Mouse (Mus musculus) R1 (cell line): Measurements from ENCODE around the gene Dmc1.

Source experiments
- DNase-seq: peaks from one replicate; pipeline ENCODE4 v3.0.0-alpha.2; 2018; ENCODE audit warnings: low read depth, low spot score

The Dmc1 gene

GRCm38 (mm10) chr15:79562417-79562816 lies 42.5 kb downstream of the Dmc1 start:
- no peak for DNase-seq

DNA sequence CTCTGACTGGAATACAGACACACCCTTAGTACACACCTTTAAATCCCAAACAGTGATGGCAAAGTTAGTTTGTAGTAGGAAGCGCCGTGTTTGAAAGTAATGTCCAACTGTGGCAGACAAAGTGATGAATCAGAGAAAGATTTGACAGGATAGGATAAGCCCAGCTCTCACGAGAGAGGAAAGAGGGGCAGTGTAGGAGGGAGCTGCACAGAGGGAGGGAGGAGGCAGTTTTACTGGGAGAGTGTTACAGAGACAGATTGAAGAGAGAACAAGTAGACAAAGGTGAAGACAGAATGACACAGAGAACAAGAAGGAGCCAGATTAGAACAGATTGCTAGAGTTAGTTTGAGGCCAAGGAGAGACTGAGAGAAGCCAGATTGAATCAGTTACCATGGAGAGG lies 45.3 kb downstream of the Dmc1 start:
- DNase-seq, result no peak

DNA sequence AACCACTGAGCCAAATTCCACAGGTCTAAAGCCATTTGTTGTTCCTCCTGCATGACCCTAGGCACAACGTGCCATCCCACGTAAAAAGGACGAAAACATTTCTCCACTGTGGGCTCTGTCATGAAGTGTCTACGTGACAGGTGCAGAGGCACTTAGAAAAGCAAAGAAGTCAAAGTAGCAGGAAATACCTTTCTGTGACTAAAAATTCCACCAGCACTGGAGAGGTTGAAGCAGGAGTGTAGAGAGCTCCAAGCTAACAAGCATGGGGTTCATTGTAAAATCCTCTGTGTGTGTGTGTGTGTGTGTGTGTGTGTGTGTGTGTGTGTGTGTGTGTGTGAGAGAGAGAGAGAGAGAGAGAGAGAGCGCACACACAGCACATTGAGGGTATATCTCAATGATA lies 52.3 kb downstream of the Dmc1 start:
- no peak for DNase-seq

DNA sequence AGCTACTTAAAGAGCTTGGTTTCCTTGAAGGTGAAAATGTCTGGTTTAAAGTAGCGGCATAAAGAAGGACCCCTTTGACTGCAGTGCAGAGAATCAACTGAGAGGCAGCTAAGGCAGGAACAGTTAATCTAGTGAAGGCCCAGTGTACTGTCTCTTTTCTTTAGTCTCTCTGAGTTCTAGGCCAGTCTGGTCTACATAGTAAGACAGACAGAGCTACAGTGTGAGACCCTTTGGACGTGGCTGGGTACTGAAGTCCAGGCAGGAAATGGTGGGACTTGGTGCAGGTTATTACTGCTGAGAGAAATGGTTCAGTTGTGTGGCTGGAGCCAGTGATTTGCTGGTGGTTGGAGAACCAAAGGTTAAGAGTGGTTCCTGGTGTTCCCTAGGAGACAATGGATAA lies 56.7 kb downstream of the Dmc1 start:
- no peak for DNase-seq

DNA sequence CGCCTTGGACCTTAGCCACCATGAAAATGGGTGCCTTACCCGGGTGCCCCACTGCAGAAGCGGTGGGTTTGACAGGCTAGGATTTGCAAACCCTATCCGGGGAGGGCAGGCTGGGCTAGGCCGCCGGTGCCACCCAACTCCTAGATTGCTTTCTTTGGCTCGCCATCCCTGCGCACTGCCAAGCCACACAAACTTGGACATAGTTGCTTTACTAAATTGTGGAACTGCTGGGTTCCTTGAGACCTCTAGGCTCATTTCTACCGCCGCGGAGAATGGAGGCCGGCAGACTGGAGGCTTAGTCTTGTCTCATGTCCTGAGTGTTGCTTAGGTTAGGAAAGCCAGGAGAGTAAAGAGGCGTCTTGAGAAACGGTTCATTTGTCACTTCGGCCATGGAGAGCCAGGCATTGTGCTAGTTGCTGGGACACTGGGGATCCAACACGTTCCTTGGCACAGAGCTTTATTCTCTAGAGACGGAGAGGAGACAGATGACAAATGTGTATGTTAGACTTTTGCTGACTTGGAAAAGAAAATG lies 57.6 kb downstream of the Dmc1 start:
- no peak for DNase-seq

DNA sequence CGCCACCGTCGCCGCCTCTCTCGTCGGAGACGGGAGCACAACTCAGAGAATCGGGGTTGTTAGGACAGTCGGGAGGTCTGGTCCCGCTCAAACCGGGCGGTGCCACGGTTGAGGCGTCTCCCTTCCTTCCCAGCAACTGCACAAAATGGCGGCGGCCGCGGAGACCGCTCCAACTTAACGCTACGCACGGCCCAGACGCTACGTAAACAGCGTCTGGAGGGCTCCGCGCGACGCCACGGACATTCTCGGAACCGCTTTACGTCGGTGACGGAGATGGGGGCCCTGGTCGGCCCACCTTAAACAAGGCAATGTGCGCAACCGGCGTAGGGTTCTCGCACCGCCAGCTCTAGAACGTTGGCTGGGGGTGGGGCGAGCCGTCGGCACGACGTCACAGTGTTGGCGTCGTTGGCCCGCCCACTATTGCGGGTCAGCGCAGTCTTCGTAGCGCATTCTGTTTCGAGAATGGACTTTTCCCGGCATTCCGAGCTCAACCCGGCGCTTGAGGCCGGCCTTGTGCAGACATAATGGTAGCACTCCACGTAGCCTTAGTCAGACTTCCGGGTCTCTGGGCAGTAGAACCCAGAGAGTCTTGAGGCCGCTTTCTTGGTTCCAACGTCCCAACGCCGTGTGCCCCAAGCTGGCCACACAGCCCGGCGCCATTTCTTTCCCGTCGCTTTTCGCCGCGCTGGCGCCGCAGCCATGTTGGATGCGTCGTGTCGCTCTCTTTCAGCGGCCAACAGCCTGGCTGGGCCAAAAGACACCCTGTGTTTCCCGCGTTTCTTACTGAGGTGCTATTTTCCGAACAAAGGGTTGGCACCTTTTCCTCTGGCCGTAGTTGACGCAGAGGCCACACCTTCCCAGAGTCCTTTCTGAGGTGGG lies 58.3 kb downstream of the Dmc1 start, which contains the start of gene Ddx17:
TSS of gene Ddx17 (minus strand) at position 332 of the 879 bp plus-strand sequence.
- peak; percentile 96 for DNase-seq

GRCm38 (mm10) chr15:79545921-79546399 lies 58.9 kb downstream of the Dmc1 start:
- DNase-seq, result peak; percentile 59

DNA sequence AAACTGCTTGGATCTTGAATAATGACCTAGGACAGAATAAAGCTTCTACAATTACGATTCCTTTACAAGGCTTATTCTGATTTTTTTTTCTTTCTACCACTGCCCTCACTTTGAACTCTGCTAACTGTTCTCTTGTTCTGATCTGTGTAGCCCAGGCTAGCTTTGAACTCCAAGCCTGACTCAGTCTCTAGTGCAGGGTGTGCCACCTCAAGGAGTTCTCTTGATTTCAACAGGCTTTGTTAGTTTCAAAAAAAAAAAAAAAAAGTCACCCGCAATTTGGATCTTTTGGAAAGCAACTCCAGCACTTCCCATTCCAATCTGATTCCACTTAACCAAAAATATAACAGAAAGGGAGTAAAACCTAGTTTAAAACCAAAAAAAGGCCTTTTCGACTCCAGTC lies 59.4 kb downstream of the Dmc1 start:
- no peak for DNase-seq

GRCm38 (mm10) chr15:79543968-79544367 lies 60.9 kb downstream of the Dmc1 start:
- no peak for DNase-seq

- no peak for DNase-seq
These were observed 71.1 kb downstream of the Dmc1 start for GRCm38 (mm10) chr15:79533796-79534195.

GRCm38 (mm10) chr15:79529935-79530334 lies 75.0 kb downstream of the Dmc1 start:
- peak; percentile 85 for DNase-seq

- DNase-seq, result no peak
These were observed 76.8 kb downstream of the Dmc1 start for GRCm38 (mm10) chr15:79527991-79528639.

GRCm38 (mm10) chr15:79527192-79527591 lies 77.7 kb downstream of the Dmc1 start:
- DNase-seq, result no peak

- DNase-seq, result peak; percentile 41
These were observed 78.7 kb downstream of the Dmc1 start for GRCm38 (mm10) chr15:79525979-79526768.

- no peak for DNase-seq
These were observed 79.3 kb downstream of the Dmc1 start for GRCm38 (mm10) chr15:79525564-79525963.

GRCm38 (mm10) chr15:79519400-79520220 lies 85.3 kb downstream of the Dmc1 start:
- DNase-seq, result peak; percentile 96

- peak; percentile 59 for DNase-seq
These were observed 86.3 kb downstream of the Dmc1 start for GRCm38 (mm10) chr15:79518571-79518970.

GRCm38 (mm10) chr15:79517710-79518109 lies 87.2 kb downstream of the Dmc1 start:
- no peak for DNase-seq

- DNase-seq, result peak; percentile 67
These were observed 88.5 kb downstream of the Dmc1 start, which contains the start of gene Kdelr3 for GRCm38 (mm10) chr15:79516171-79517096. Gene Kdelr3, plus strand, starts transcription at chr15:79516411.

DNA sequence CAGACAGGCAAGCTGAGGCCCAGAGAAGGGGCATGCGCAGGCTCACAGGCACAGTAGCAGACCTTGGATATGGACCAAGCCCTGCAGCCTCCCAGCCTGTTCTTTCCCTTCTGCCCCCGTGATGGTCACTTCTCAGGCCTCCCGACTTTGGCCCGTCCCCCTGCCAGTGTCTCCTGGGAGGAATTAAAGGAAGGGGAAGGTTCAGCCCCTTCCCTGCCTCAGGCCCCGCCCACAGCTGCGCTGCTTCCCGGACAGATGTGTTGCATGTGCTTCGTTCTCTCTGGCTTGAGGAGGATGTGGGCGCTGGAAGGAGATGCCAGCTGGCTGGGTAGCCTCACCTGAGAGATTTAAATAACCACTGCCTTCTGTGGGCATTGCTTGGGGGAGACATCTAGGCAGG lies 91.0 kb downstream of the Dmc1 start:
- DNase-seq, result peak; percentile 59
